Mouse (Mus musculus): Measurements from ENCODE around the gene Hyou1.
"Not testable (repeated sequence)": the region's sequence is repeated elsewhere in the genome, so short reads cannot be mapped to it uniquely, and the experiment has no call there.

Gene Hyou1

GRCm38 (mm10) chr9:44352337-44352736, 27.0 kb upstream of the Hyou1 start:
- no peak for DNase-seq

- no peak for DNase-seq
These were observed 26.1 kb upstream of the Hyou1 start for GRCm38 (mm10) chr9:44353142-44353541.

GRCm38 (mm10) chr9:44357207-44357606, 22.1 kb upstream of the Hyou1 start:
- DNase-seq, result no peak

- DNase-seq, result peak; percentile 97
These were observed 17.9 kb upstream of the Hyou1 start, which contains the start of gene Vps11 for GRCm38 (mm10) chr9:44361190-44361917. Gene Vps11, minus strand, starts transcription at chr9:44361670.

- not testable (repeated sequence) for DNase-seq
These were observed 17.4 kb upstream of the Hyou1 start for GRCm38 (mm10) chr9:44361931-44362330.

GRCm38 (mm10) chr9:44364480-44364879, 14.8 kb upstream of the Hyou1 start:
- DNase-seq, result peak in 1 of 2 experiments; percentile 62

GRCm38 (mm10) chr9:44373386-44373785, 5.9 kb upstream of the Hyou1 start:
- DNase-seq, result no peak

- no peak for DNase-seq
These were observed 3.1 kb upstream of the Hyou1 start for GRCm38 (mm10) chr9:44376141-44376540.

GRCm38 (mm10) chr9:44377335-44377734, 2.0 kb upstream of the Hyou1 start:
- not testable (repeated sequence) for DNase-seq

GRCm38 (mm10) chr9:44378153-44378730, 1.0 kb upstream of the Hyou1 start:
- no peak for DNase-seq

- peak in 1 of 2 experiments; percentile 51 for DNase-seq
These were observed 572 bp downstream of the Hyou1 start for GRCm38 (mm10) chr9:44379862-44380261.

- no peak for DNase-seq
These were observed 5.3 kb downstream of the Hyou1 start for GRCm38 (mm10) chr9:44384596-44384995.

- peak; percentile 57 to 62 for DNase-seq
These were observed 7.9 kb downstream of the Hyou1 start for GRCm38 (mm10) chr9:44387221-44387620.

- peak; percentile 66 to 72 for DNase-seq
These were observed 10.0 kb downstream of the Hyou1 start for GRCm38 (mm10) chr9:44389273-44389672.

GRCm38 (mm10) chr9:44391466-44391865, 12.2 kb downstream of the Hyou1 start:
- DNase-seq, result peak; percentile 82 to 91

- DNase-seq, result peak; percentile 97 to 99
These were observed 17.6 kb downstream of the Hyou1 start, which contains the start of gene Slc37a4 for GRCm38 (mm10) chr9:44396684-44397411. Gene Slc37a4, plus strand, starts transcription at chr9:44396852.

- peak; percentile 81 to 91 for DNase-seq
These were observed 18.8 kb downstream of the Hyou1 start for GRCm38 (mm10) chr9:44398087-44398486.

- DNase-seq, result no peak
These were observed 19.3 kb downstream of the Hyou1 start for GRCm38 (mm10) chr9:44398551-44398950.

- peak; percentile 18 to 55 for DNase-seq
These were observed 20.0 kb downstream of the Hyou1 start for GRCm38 (mm10) chr9:44399114-44399794.

- peak; percentile 49 to 70 for DNase-seq
These were observed 20.5 kb downstream of the Hyou1 start for GRCm38 (mm10) chr9:44399795-44400114.

- DNase-seq, result peak; percentile 74 to 93
These were observed 21.8 kb downstream of the Hyou1 start for GRCm38 (mm10) chr9:44401081-44401480.

GRCm38 (mm10) chr9:44405011-44405410, 25.7 kb downstream of the Hyou1 start:
- no peak for DNase-seq

Data from kidney, postnatal 25 days (tissue).